Mouse (Mus musculus) forebrain, embryonic 11.5 days (tissue): ENCODE measurements around the gene Adh5. TPM values are rescaled to one million over a fixed set of nuclear protein-coding genes. Genes with fewer than 3 reads are reported as not detected.

Experiments
- ATAC-seq: fragments of 200-750 bp; cut with Nextera tagmentation; replicated peaks from 2 replicates; pipeline ENCODE4 v1.8.0; 2017; ENCODE audit warnings: moderate TSS enrichment; ENCODE audit not compliant: low FRiP score
- DNase-seq: peaks from one replicate; pipeline ENCODE4 v3.0.0-alpha.2; 2017; ENCODE audit warnings: low spot score
- H3K27ac ChIP-seq: fragments of 300-500 bp; sonication (generic); 2 replicates; pipeline ENCODE4 v1.5.1; 2014; ENCODE audit warnings: low read depth, low read length
- H3K27me3 ChIP-seq: fragments of 300-500 bp; sonication (generic); 2 replicates; pipeline ENCODE4 v1.6.1; 2014; ENCODE audit warnings: mild to moderate bottlenecking, low read length, mixed read lengths; ENCODE audit not compliant: control insufficient read depth, insufficient read depth
- H3K36me3 ChIP-seq: fragments of 300-500 bp; sonication (generic); 2 replicates; pipeline ENCODE4 v1.6.1; 2014; ENCODE audit warnings: mild to moderate bottlenecking, low read length, moderate library complexity, mixed read lengths; ENCODE audit not compliant: control insufficient read depth, insufficient read depth
- H3K4me1 ChIP-seq: fragments of 300-500 bp; sonication (generic); replicated peaks from 2 replicates; pipeline ENCODE4 v1.6.1; 2014; ENCODE audit warnings: low read length, mixed read lengths; ENCODE audit not compliant: control insufficient read depth, insufficient read depth
- H3K4me2 ChIP-seq: fragments of 300-500 bp; sonication (generic); 2 replicates; pipeline ENCODE4 v1.6.1; 2014; ENCODE audit warnings: low read depth, mild to moderate bottlenecking, low read length, moderate library complexity, mixed read lengths; ENCODE audit not compliant: severe bottlenecking
- H3K4me3 ChIP-seq: fragments of 300-500 bp; sonication (generic); 2 replicates; pipeline ENCODE4 v1.5.1; 2014; ENCODE audit warnings: low read depth, low read length
- H3K9ac ChIP-seq: fragments of 300-500 bp; sonication (generic); 2 replicates; pipeline ENCODE4 v1.6.1; 2014; ENCODE audit warnings: low read length
- H3K9me3 ChIP-seq: fragments of 300-500 bp; sonication (generic); 2 replicates; pipeline ENCODE4 v1.6.1; 2016; ENCODE audit warnings: low read length, mixed read lengths; ENCODE audit not compliant: control insufficient read depth
- WGBS: fragments of 180-500 bp; shearing (Covaris S2); extraction: QIAGEN DNeasy Blood & Tissue Kit; methylation state at CpG from one replicate; pipeline ENCODE4 v1.1.7; 2014; 5-methylcytosine and 5-hydroxymethylcytosine counted together
- polyA plus RNA-seq: library from polyadenylated mRNA; unstranded; fragments of >200 nt; fragmentation: Nextera tagmentation; extraction: Ambion mirVana; gene quantifications from 2 replicates; pipeline ENCODE4 v1.2.1, GENCODE M21; 2014

Gene Adh5
- polyA plus RNA-seq, 1 experiment from 2014 or later, result 266 TPM

- Histone ChIP-seq H3K9me3 (no peaks in the 10 kb centered on the region), H3K4me1 (peaks cover 2% of the 10 kb centered on the region; the same call in 1 of the 2 replicates), H3K27ac (no peak overlapping the region), H3K4me3 (no peak overlapping the region), H3K36me3 (peaks cover 3% of the 10 kb centered on the region; the same call in 1 of the 2 replicates), H3K4me2 (no peak overlapping the region), H3K9ac (no peak overlapping the region), H3K27me3 (no peaks in the 10 kb centered on the region)
- WGBS, result 84% methylated on average over 12 of the region's 12 CpGs
- DNase-seq, result no peak
- no peak for ATAC-seq
Measured at GRCm38 (mm10) chr3:138448077-138448860, 5.4 kb downstream of the Adh5 start.

GRCm38 (mm10) chr3:138452169-138452568 lies 9.3 kb downstream of the Adh5 start:
- Histone ChIP-seq H3K4me1 (no peaks in the 10 kb centered on the region), H3K9me3 (no peaks in the 10 kb centered on the region), H3K4me3 (no peak overlapping the region), H3K9ac (no peak overlapping the region), H3K36me3 (peaks cover 9% of the 10 kb centered on the region), H3K4me2 (no peak overlapping the region), H3K27me3 (no peaks in the 10 kb centered on the region), H3K27ac (no peak overlapping the region)
- no peak for DNase-seq
- ATAC-seq, result peak; percentile 34; the same call in 1 of the 2 replicates
- WGBS, result 91% methylated on average over 10 of the region's 10 CpGs

- no peaks in the 10 kb centered on the region for H3K9me3 ChIP-seq
- 100% methylated on average over 1 of the region's 1 CpGs for WGBS
- DNase-seq (no peak), ATAC-seq (no peak)
- no peak overlapping the region for H3K9ac ChIP-seq
- no peak overlapping the region for H3K4me2 ChIP-seq
- peaks cover 6% of the 10 kb centered on the region for H3K36me3 ChIP-seq
- no peaks in the 10 kb centered on the region for H3K27me3 ChIP-seq
- H3K4me1 ChIP-seq, result no peaks in the 10 kb centered on the region
- no peak overlapping the region for H3K27ac ChIP-seq
- H3K4me3 ChIP-seq, result no peak overlapping the region
Measured at GRCm38 (mm10) chr3:138454234-138454633, 11.3 kb downstream of the Adh5 start.

GRCm38 (mm10) chr3:138454711-138455435 lies 12.0 kb downstream of the Adh5 start:
- Histone ChIP-seq H3K4me2 (no peak overlapping the region), H3K9ac (no peak overlapping the region), H3K4me1 (no peaks in the 10 kb centered on the region), H3K36me3 (peaks cover 6% of the 10 kb centered on the region), H3K4me3 (no peak overlapping the region), H3K27ac (no peak overlapping the region), H3K27me3 (no peaks in the 10 kb centered on the region), H3K9me3 (no peaks in the 10 kb centered on the region)
- ATAC-seq, result no peak
- no peak for DNase-seq
- WGBS, result 93% methylated on average over 13 of the region's 13 CpGs

- no peak for ATAC-seq
- H3K27ac ChIP-seq, result no peak overlapping the region
- H3K36me3 ChIP-seq, result peaks cover 6% of the 10 kb centered on the region
- H3K27me3 ChIP-seq, result no peaks in the 10 kb centered on the region
- 94% methylated on average over 3 of the region's 3 CpGs for WGBS
- H3K4me3 ChIP-seq, result no peak overlapping the region
- no peak overlapping the region for H3K9ac ChIP-seq
- no peaks in the 10 kb centered on the region for H3K4me1 ChIP-seq
- no peak overlapping the region for H3K4me2 ChIP-seq
- no peak for DNase-seq
- H3K9me3 ChIP-seq, result no peaks in the 10 kb centered on the region
Measured at GRCm38 (mm10) chr3:138458441-138458840, 15.5 kb downstream of the Adh5 start.

- Histone ChIP-seq H3K9ac (no peak overlapping the region), H3K4me3 (no peak overlapping the region), H3K36me3 (peaks cover 2% of the 10 kb centered on the region), H3K4me2 (no peak overlapping the region), H3K27ac (no peak overlapping the region), H3K27me3 (no peaks in the 10 kb centered on the region), H3K9me3 (no peaks in the 10 kb centered on the region), H3K4me1 (no peaks in the 10 kb centered on the region)
- DNase-seq, result no peak
- ATAC-seq, result no peak
- 86% methylated on average over 13 of the region's 13 CpGs for WGBS
Measured at GRCm38 (mm10) chr3:138460260-138460659, 17.4 kb downstream of the Adh5 start.

- Histone ChIP-seq H3K9ac (no peak overlapping the region), H3K9me3 (no peaks in the 10 kb centered on the region), H3K4me3 (no peak overlapping the region), H3K4me2 (no peak overlapping the region), H3K27me3 (no peaks in the 10 kb centered on the region), H3K27ac (no peak overlapping the region), H3K4me1 (no peaks in the 10 kb centered on the region), H3K36me3 (no peaks in the 10 kb centered on the region; the same call in 1 of the 2 replicates)
- WGBS, result 88% methylated on average over 3 of the region's 3 CpGs
- ATAC-seq (no peak), DNase-seq (no peak)
Measured at GRCm38 (mm10) chr3:138461832-138462231, 18.9 kb downstream of the Adh5 start.

- Histone ChIP-seq H3K4me1 (no peaks in the 10 kb centered on the region), H3K36me3 (no peaks in the 10 kb centered on the region; the same call in 1 of the 2 replicates), H3K4me3 (no peak overlapping the region), H3K27me3 (no peaks in the 10 kb centered on the region), H3K27ac (no peak overlapping the region), H3K4me2 (no peak overlapping the region), H3K9me3 (no peaks in the 10 kb centered on the region), H3K9ac (no peak overlapping the region)
- WGBS, result 82% methylated on average over 2 of the region's 2 CpGs
- DNase-seq (peak; percentile 64), ATAC-seq (peak; percentile 61; the same call in 1 of the 2 replicates)
Measured at GRCm38 (mm10) chr3:138463137-138463536, 20.2 kb downstream of the Adh5 start.
